Mouse (Mus musculus) forebrain, embryonic 16.5 days (tissue): ENCODE measurements around the gene Gpr82. TPM values are rescaled to one million over a fixed set of nuclear protein-coding genes. Genes with fewer than 3 reads are reported as not detected.

Experiments used
- ATAC-seq: fragments of 200-750 bp; cut with Nextera tagmentation; 2 replicates; pipeline ENCODE4 v1.8.0; 2017; ENCODE audit warnings: mild to moderate bottlenecking, moderate library complexity
- H3K27ac ChIP-seq: fragments of 300-500 bp; sonication (generic); 2 replicates; pipeline ENCODE4 v1.5.1; 2014; ENCODE audit warnings: low read length, control low read depth
- H3K27me3 ChIP-seq: fragments of 300-500 bp; sonication (generic); replicated peaks from 2 replicates; pipeline ENCODE4 v1.6.1; 2014; ENCODE audit warnings: low read length; ENCODE audit not compliant: control insufficient read depth, insufficient read depth
- H3K36me3 ChIP-seq: fragments of 300-500 bp; sonication (generic); 2 replicates; pipeline ENCODE4 v1.6.1; 2014; ENCODE audit not compliant: control insufficient read depth, insufficient read depth
- H3K4me1 ChIP-seq: fragments of 300-500 bp; sonication (generic); replicated peaks from 2 replicates; pipeline ENCODE4 v1.6.1; 2014; ENCODE audit warnings: low read length; ENCODE audit not compliant: control insufficient read depth, insufficient read depth
- H3K4me2 ChIP-seq: fragments of 300-500 bp; sonication (generic); 2 replicates; pipeline ENCODE4 v1.6.1; 2014; ENCODE audit warnings: mild to moderate bottlenecking, low read length, control low read depth
- H3K4me3 ChIP-seq: fragments of 300-500 bp; sonication (generic); replicated peaks from 2 replicates; pipeline ENCODE4 v1.5.1; 2014; ENCODE audit warnings: mild to moderate bottlenecking, low read length, control low read depth
- H3K9ac ChIP-seq: fragments of 300-500 bp; sonication (generic); replicated peaks from 2 replicates; pipeline ENCODE4 v1.6.1; 2014; ENCODE audit warnings: low read depth, low read length, control low read depth
- H3K9me3 ChIP-seq: fragments of 300-500 bp; sonication (generic); 2 replicates; pipeline ENCODE4 v1.6.1; 2016; ENCODE audit warnings: low read length; ENCODE audit not compliant: control insufficient read depth
- WGBS: fragments of 180-500 bp; shearing (Covaris S2); extraction: QIAGEN DNeasy Blood & Tissue Kit; methylation state at CpG from one replicate; pipeline ENCODE4 v1.1.7; 2014; 5-methylcytosine and 5-hydroxymethylcytosine counted together
- polyA plus RNA-seq: library from polyadenylated mRNA; unstranded; fragments of >200 nt; fragmentation: Nextera tagmentation; extraction: Ambion mirVana; gene quantifications from 2 replicates; pipeline ENCODE4 v1.2.1, GENCODE M21; 2015

Gpr82 gene
- polyA plus RNA-seq, 1 experiment from 2014 or later: 0.61 TPM

DNA sequence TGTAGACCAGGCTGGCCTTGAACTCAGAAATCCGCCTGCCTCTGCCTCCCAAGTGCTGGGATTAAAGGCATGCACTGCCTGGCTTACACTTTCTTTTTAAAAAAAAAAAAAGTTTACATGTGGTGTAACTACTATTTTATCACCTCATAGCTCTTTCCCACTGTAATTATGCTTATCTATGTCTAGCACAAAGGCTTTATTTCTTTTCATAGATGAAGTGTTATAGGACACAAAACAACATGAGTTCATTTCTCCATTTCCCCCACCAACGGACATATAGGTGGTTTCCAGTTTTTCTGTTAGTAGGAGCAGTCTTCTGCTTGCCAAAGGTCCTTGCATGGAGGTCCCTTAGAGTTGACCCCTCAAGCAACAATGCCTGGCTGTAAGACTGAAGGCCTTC is 9.3 kb upstream of the Gpr82 start:
- H3K27me3 ChIP-seq: no peaks in the 10 kb centered on the region
- no peaks in the 10 kb centered on the region for H3K4me1 ChIP-seq
- no peak overlapping the region for H3K27ac ChIP-seq
- no peak overlapping the region for H3K9ac ChIP-seq
- WGBS: 84% methylated on average over 2 of the region's 2 CpGs
- H3K4me3 ChIP-seq: no peak overlapping the region
- ATAC-seq: no peak
- no peaks in the 10 kb centered on the region for H3K36me3 ChIP-seq
- no peaks in the 10 kb centered on the region for H3K9me3 ChIP-seq
- H3K4me2 ChIP-seq: no peak overlapping the region

DNA sequence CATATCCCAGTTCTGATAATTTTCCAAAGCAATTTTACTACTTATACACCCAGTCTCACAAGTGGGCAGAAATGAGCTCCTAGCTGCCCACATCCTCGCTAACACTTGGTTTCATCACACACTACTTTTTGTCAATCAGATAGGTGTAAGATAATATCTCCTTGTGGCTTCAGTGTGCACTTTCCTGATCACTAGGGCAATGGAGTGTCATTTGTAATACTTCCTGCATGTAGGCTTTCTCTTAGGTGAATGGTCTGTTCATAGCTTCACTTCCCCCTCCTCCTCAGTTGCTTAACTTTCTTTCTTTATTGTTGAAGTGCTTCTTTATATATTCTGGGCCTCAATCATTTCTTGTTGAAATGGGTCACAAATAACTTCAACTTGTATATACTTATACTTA is 8.9 kb upstream of the Gpr82 start:
- no peaks in the 10 kb centered on the region for H3K36me3 ChIP-seq
- no peaks in the 10 kb centered on the region for H3K9me3 ChIP-seq
- no peak overlapping the region for H3K9ac ChIP-seq
- H3K27me3 ChIP-seq: no peaks in the 10 kb centered on the region
- no peak overlapping the region for H3K4me3 ChIP-seq
- ATAC-seq: no peak
- no peak overlapping the region for H3K4me2 ChIP-seq
- no peaks in the 10 kb centered on the region for H3K4me1 ChIP-seq
- H3K27ac ChIP-seq: no peak overlapping the region
- 96% methylated on average over 1 of the region's 1 CpGs for WGBS

DNA sequence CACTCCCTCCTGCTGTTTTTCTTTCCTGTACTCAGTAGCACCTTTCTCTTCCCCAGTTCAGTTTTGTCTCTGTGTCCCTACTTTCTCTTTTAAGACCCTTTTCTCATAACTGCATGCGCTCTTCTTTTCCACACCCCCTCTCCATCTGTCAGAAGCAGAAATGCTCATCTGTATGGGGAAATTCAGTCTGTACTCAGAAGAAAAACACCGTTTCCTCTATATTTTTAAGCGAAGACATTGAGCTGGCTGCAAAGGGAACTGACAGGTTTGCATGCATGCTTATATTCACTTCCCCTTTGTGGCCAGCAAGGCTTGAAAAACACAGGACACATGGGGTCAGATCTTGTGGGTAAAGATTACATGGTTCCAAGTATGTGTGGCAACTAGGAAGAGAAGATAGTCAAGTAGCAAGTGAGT is 6.2 kb upstream of the Gpr82 start:
- no peak overlapping the region for H3K4me3 ChIP-seq
- no peak overlapping the region for H3K27ac ChIP-seq
- no peak for ATAC-seq
- H3K27me3 ChIP-seq: no peaks in the 10 kb centered on the region
- WGBS: 77% methylated on average over 3 of the region's 3 CpGs
- no peaks in the 10 kb centered on the region for H3K9me3 ChIP-seq
- no peak overlapping the region for H3K4me2 ChIP-seq
- H3K9ac ChIP-seq: no peak overlapping the region
- H3K36me3 ChIP-seq: no peaks in the 10 kb centered on the region
- H3K4me1 ChIP-seq: no peaks in the 10 kb centered on the region

DNA sequence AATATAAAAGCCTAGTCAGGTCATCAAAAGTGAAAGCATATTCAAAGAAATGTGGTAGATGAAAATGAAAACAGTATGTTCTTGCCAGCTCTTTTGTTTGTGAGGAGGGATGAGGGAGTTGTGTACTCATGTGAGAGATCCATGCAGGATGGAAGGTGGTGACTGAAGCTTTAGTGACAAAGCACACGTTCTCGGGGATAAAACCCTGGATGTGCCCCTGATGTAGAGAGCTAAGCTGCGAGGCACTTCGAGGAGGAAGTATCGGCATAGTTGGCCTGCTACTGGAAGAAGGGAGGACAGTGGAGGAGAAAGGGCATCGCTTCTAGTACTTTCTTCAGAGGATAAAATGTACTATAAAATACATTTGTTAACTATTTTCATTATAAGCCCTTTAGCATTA is 5.3 kb upstream of the Gpr82 start:
- Histone ChIP-seq H3K27ac (no peak overlapping the region), H3K27me3 (no peaks in the 10 kb centered on the region), H3K36me3 (no peaks in the 10 kb centered on the region), H3K9ac (no peak overlapping the region), H3K4me1 (no peaks in the 10 kb centered on the region), H3K4me3 (no peak overlapping the region), H3K9me3 (no peaks in the 10 kb centered on the region), H3K4me2 (no peak overlapping the region)
- WGBS: 84% methylated on average over 6 of the region's 6 CpGs
- ATAC-seq: no peak

DNA sequence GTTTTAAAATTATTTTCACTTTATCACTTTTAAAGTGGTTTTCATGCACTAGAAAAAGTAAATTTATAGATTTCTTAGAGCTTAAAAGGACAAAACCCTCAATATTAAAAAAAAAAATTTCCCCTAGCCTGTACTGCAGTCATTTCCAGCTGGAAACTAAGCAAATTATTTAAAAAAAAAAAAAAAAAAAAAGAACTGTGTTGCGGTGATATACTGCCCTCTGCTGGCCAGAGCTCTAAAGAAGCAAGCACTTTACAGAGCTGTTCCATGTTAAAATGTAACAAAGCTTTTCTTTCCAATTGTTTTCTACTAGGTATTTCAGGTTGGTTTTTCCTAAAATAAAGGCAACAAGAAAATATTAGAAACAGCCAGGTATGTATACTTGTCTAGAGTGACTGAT is 4.4 kb upstream of the Gpr82 start:
- 6% methylated on average over 1 of the region's 1 CpGs for WGBS
- no peak overlapping the region for H3K4me3 ChIP-seq
- no peak for ATAC-seq

DNA sequence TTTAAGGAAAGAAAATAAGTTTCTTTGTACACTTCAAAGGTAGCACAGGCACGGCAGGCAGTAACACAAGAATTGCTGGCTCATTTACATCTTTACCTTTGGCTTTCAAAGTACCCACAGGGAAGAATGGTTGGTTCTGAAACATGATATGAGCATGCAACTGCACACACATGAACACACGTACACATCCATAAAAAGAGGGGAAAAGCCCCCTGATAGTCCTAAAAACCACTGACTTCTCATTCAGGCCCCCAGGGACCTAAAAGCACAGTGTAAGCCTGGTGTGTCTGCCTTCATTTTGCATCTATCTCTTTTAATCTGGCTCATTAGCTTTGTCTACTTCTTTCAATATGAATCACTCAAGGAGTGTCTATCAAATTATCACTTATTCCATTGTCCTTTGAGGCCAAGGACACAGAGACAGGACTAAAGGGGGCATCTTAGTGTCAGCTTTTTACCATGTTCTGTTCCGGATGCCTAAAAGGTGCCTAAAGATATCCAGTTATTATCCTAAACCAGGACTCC is 2.5 kb upstream of the Gpr82 start:
- H3K27ac ChIP-seq: no peak overlapping the region
- no peak for ATAC-seq
- no peaks in the 10 kb centered on the region for H3K36me3 ChIP-seq
- no peaks in the 10 kb centered on the region for H3K27me3 ChIP-seq
- H3K9me3 ChIP-seq: no peaks in the 10 kb centered on the region
- no peak overlapping the region for H3K4me3 ChIP-seq
- H3K4me2 ChIP-seq: no peak overlapping the region
- no peaks in the 10 kb centered on the region for H3K4me1 ChIP-seq
- no peak overlapping the region for H3K9ac ChIP-seq
- WGBS: 77% methylated on average over 3 of the region's 3 CpGs

More for the DNA sequence above, 4.4 kb upstream of the Gpr82 start:
- no peak overlapping the region for H3K4me2 ChIP-seq
- H3K9ac ChIP-seq: no peak overlapping the region
- no peaks in the 10 kb centered on the region for H3K9me3 ChIP-seq
- no peaks in the 10 kb centered on the region for H3K36me3 ChIP-seq
- no peak overlapping the region for H3K27ac ChIP-seq
- H3K4me1 ChIP-seq: no peaks in the 10 kb centered on the region
- H3K27me3 ChIP-seq: no peaks in the 10 kb centered on the region

DNA sequence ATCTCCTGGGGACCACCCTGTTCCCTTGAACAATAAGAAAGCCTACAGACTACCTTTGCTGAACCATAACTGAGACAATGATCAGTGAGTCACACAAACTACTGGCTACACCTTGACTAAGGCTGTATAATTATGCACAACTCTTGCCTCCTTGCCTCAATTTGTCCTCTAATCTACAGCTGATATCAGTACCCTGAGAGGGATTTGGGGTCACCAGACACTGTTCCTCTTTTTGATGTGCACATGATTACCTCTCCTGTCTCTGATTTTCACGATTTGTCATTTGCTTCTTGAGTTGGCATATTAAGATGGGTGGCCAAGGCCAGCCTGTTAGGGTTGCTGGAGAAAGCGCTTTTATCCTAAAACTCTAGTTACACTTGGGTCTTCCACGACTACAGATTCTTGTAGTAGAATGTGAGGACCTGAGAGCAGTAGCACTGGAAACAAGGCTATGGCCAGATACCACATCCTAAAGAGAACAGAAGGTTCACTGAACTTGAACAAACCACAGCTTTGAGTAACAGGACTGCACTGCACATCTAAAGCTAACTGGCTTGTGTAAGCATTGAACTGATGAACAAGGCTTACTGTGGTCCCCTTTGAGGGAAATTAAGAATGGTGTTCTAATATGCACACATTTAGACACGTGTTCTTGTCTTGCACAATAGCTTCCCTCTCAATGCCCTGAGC is 1.8 kb upstream of the Gpr82 start:
- H3K27ac ChIP-seq: no peak overlapping the region
- H3K4me3 ChIP-seq: no peak overlapping the region
- 71% methylated on average over 4 of the region's 4 CpGs for WGBS
- no peaks in the 10 kb centered on the region for H3K36me3 ChIP-seq
- no peak overlapping the region for H3K9ac ChIP-seq
- H3K4me2 ChIP-seq: no peak overlapping the region
- no peaks in the 10 kb centered on the region for H3K9me3 ChIP-seq
- no peaks in the 10 kb centered on the region for H3K4me1 ChIP-seq
- no peak for ATAC-seq
- no peaks in the 10 kb centered on the region for H3K27me3 ChIP-seq

DNA sequence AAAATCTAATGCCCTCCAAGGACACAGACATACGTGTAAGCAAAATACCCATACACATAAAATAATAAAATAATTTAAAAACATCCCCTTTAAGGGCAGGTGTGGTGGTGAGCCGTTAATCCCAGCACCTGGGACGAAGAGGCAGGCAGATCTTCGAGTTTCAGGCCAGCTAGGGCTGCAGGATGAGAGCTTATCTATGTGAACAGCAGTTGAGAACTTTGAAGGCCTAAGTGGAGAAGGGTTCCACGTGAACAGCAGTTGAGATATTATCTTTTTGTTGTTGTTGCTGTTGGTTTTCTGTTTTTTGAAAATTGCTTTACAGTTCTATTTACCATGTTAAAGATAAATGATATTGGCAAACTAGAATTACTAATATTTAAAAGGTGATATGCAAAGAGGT is 7.7 kb downstream of the Gpr82 start:
- no peak overlapping the region for H3K4me3 ChIP-seq
- ATAC-seq: no peak
- no peaks in the 10 kb centered on the region for H3K4me1 ChIP-seq
- H3K4me2 ChIP-seq: no peak overlapping the region
- no peak overlapping the region for H3K9ac ChIP-seq
- no peaks in the 10 kb centered on the region for H3K36me3 ChIP-seq
- WGBS: 81% methylated on average over 5 of the region's 5 CpGs
- no peak overlapping the region for H3K27ac ChIP-seq
- no peaks in the 10 kb centered on the region for H3K27me3 ChIP-seq
- no peaks in the 10 kb centered on the region for H3K9me3 ChIP-seq

DNA sequence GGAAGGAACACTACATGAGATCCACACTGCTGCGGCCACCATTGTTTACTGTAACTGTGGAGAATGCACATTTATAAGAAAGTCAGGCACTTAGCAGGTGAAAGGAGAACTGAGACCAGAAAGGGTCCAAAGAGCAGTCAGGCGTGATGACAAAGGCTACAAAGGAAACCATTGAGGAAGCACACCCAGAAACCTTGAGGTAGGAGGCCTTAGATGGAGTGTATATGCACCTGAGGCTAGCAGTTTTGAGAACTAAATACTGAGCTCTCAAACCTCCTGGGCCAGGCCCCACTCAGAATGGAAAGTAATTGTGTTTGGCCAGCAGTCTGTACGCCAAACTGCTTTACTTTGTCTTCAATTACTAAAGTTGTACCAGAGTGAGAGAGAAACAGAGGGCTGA is 9.2 kb downstream of the Gpr82 start:
- Histone ChIP-seq H3K4me2 (no peak overlapping the region), H3K9me3 (no peaks in the 10 kb centered on the region), H3K27ac (no peak overlapping the region), H3K27me3 (no peaks in the 10 kb centered on the region), H3K4me3 (no peak overlapping the region), H3K9ac (no peak overlapping the region), H3K36me3 (no peaks in the 10 kb centered on the region), H3K4me1 (no peaks in the 10 kb centered on the region)
- WGBS: 58% methylated on average over 3 of the region's 3 CpGs
- no peak for ATAC-seq

DNA sequence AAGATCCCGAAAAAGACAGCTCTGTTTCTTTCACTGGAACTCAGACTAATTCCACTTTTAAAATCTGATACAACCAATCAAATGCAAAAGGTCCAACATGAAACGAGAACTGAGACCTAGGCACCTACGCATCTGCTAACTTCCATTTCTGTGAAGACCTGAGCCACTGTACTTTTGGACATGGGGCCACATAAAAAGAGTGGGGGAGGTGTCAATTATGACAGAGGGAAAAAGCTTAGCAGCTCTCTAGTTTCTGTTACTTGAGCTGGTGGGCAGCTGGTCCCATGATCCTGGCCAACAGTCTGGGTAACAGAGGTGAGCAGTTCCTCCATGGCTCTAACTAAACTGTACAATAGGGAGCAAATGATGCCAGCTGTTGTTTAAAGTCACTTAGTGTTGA is 11.8 kb downstream of the Gpr82 start:
- Histone ChIP-seq H3K36me3 (no peaks in the 10 kb centered on the region), H3K4me1 (no peaks in the 10 kb centered on the region), H3K9ac (no peak overlapping the region), H3K27me3 (no peaks in the 10 kb centered on the region), H3K4me3 (no peak overlapping the region), H3K9me3 (no peaks in the 10 kb centered on the region), H3K27ac (no peak overlapping the region), H3K4me2 (no peak overlapping the region)
- WGBS: 91% methylated on average over 3 of the region's 3 CpGs
- ATAC-seq: no peak
